Mouse (Mus musculus): ENCODE measurements around the gene Aicda. TPM values are rescaled to one million over a fixed set of nuclear protein-coding genes. Genes with fewer than 3 reads are reported as not detected.

The Aicda gene
- total and polyA plus RNA-seq, 3 experiments = 0.03 TPM; not detected in 2

GRCm38 (mm10) chr6:122577030-122577429, 23.4 kb downstream of the Aicda start:
- no peak overlapping the region for H3K9ac ChIP-seq (ENCODE audit: control insufficient read depth, low read depth, low read length, poor library complexity, severe bottlenecking)

GRCm38 (mm10) chr6:122579086-122579485, 25.5 kb downstream of the Aicda start:
- TF ChIP-seq KAT2A (conservative IDR thresholded peaks at IDR 0.05; ENCODE audit: low read depth, low read length) (no peak), GATA1 (IDR thresholded peaks at IDR 0.05; ENCODE audit: low read depth, low read length) (no peak), BHLHE40 (IDR thresholded peaks at IDR 0.05; ENCODE audit: borderline replicate concordance, low read depth, low read length) (no peak), CHD1 (IDR thresholded peaks at IDR 0.05; ENCODE audit: low read depth, low read length) (no peak), NELFE (IDR thresholded peaks at IDR 0.05; ENCODE audit: low read depth, low read length) (no peak), GABPA (IDR thresholded peaks at IDR 0.05; ENCODE audit: low read depth, low read length) (no peak), MAFK (IDR thresholded peaks at IDR 0.05; ENCODE audit: borderline replicate concordance, low read depth, low read length) (no peak), NRF1 (IDR thresholded peaks at IDR 0.05; ENCODE audit: insufficient read depth, low read depth, low read length, poor library complexity, severe bottlenecking) (no peak), ZC3H11A (IDR thresholded peaks at IDR 0.05; ENCODE audit: low read depth, low read length) (no peak), ELF1 (IDR thresholded peaks at IDR 0.05; ENCODE audit: low read depth, low read length) (no peak), CTCF (IDR thresholded peaks at IDR 0.05 in 2 of 3, conservative IDR thresholded peaks at IDR 0.05 in 1 of 3; ENCODE audit: control insufficient read depth in 1 of 3, insufficient read depth in 1 of 3, low read depth in 2 of 3, low read length in 3 of 3, poor library complexity in 1 of 3, severe bottlenecking in 1 of 3) (no peak), UBTF (IDR thresholded peaks at IDR 0.05; ENCODE audit: borderline replicate concordance, insufficient read depth, low read depth, low read length) (no peak), TCF12 (IDR thresholded peaks at IDR 0.05; ENCODE audit: low read depth, low read length) (no peak), HCFC1 (IDR thresholded peaks at IDR 0.05; ENCODE audit: low read depth, low read length) (no peak), ETS1 (IDR thresholded peaks at IDR 0.05; ENCODE audit: low read depth, low read length) (no peak), MYB (IDR thresholded peaks at IDR 0.05; ENCODE audit: low read depth, low read length) (no peak), MAX (IDR thresholded peaks at IDR 0.05; ENCODE audit: low read length) (no peak)
- H3K36me3 ChIP-seq (ENCODE audit: control insufficient read depth in 1 of 2, insufficient read depth in 2 of 2, low read length in 2 of 2) = peaks cover 0 to 9% of the 10 kb centered on the region in 2 experiments; a peak in 2 of 4 replicates
- H3K4me1 ChIP-seq (ENCODE audit: control insufficient read depth in 1 of 2, insufficient read depth in 2 of 2, low read length in 2 of 2) = peaks cover 14 to 19% of the 10 kb centered on the region in 2 experiments
- H3K9ac ChIP-seq (ENCODE audit: control insufficient read depth, low read depth, low read length, poor library complexity, severe bottlenecking) = no peak overlapping the region
- no peaks in the 10 kb centered on the region for H3K9me3 ChIP-seq (replicated peaks; ENCODE audit: insufficient read depth, low read length)
- no peak overlapping the region for H3K27ac ChIP-seq (ENCODE audit: control insufficient read depth, low read depth, low read length)
- no peaks in the 10 kb centered on the region for H3K79me2 ChIP-seq (ENCODE audit: control insufficient read depth, insufficient read depth, low read length, poor library complexity)
- H3K4me3 ChIP-seq (ENCODE audit: control insufficient read depth in 1 of 2, insufficient read depth in 1 of 2, low read depth in 2 of 2, low read length in 2 of 2) = no peak overlapping the region
- no peaks in the 10 kb centered on the region for H3K27me3 ChIP-seq (ENCODE audit: control insufficient read depth in 1 of 2, insufficient read depth in 2 of 2, low read length in 2 of 2)
- no peak for DNase-seq (ENCODE audit: low read depth, low spot score)

More at GRCm38 (mm10) chr6:122577030-122577429, 23.4 kb downstream of the Aicda start:
- H3K9me3 ChIP-seq (replicated peaks; ENCODE audit: insufficient read depth, low read length) = no peaks in the 10 kb centered on the region
- no peak overlapping the region for H3K4me3 ChIP-seq (ENCODE audit: control insufficient read depth in 1 of 2, insufficient read depth in 1 of 2, low read depth in 2 of 2, low read length in 2 of 2)
- H3K4me1 ChIP-seq (ENCODE audit: control insufficient read depth in 1 of 2, insufficient read depth in 2 of 2, low read length in 2 of 2) = peaks cover 19% of the 10 kb centered on the region in 2 experiments
- no peak for TF ChIP-seq EP300 (IDR thresholded peaks at IDR 0.05; ENCODE audit: low read depth in 1 of 2, low read length in 2 of 2)
- TF ChIP-seq SMC3 (IDR thresholded peaks at IDR 0.05; ENCODE audit: low read depth, low read length) = no peak
- no peak for TF ChIP-seq NELFE (IDR thresholded peaks at IDR 0.05; ENCODE audit: low read depth, low read length)
- H3K27ac ChIP-seq (ENCODE audit: control insufficient read depth, low read depth, low read length) = no peak overlapping the region
- no peaks in the 10 kb centered on the region for H3K79me2 ChIP-seq (ENCODE audit: control insufficient read depth, insufficient read depth, low read length, poor library complexity)
- no peaks in the 10 kb centered on the region for H3K27me3 ChIP-seq (ENCODE audit: control insufficient read depth in 1 of 2, insufficient read depth in 2 of 2, low read length in 2 of 2)
- DNase-seq (ENCODE audit: low read depth, low spot score) = peak; percentile 18
- peaks cover 0 to 9% of the 10 kb centered on the region in 2 experiments; a peak in 2 of 4 replicates for H3K36me3 ChIP-seq (ENCODE audit: control insufficient read depth in 1 of 2, insufficient read depth in 2 of 2, low read length in 2 of 2)
